Mouse (Mus musculus) left cerebral cortex, adult 18-20 months (tissue): ENCODE measurements at regions not wholly inside any gene's neighbourhood (a gene's known extent, or its start where the extent isn't known, plus 50 kb on each side); places are given as distances from the start of the nearest gene placed in this dataset.

Experiments used
- DNase-seq, 2 experiments: peaks; one replicate each; pipeline ENCODE4 v3.0.0; 2021 to 2022; ENCODE audit warnings: low spot score in 2 of 2, mixed read lengths in 1 of 2

DNA sequence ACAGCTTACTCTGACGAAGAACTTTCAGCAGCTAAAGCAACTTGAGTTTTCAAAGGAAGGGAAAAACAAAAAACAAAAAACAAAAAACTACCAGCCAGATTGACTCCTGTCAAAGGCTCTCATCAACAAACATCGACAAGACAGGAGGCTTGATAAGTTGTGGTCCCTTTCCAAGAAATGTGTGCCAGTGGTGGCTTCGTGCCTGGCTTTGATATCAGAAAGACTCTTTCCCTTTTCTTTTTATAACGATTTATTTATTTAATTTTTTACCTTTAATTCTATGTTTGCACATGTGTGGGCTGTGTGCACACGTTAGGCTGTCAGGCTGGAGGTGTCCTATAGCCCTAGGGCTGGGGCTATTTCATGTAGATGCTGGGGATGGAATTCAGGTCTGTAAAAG is 60.4 kb downstream of the Dact1 start:
- no peak for DNase-seq

DNA sequence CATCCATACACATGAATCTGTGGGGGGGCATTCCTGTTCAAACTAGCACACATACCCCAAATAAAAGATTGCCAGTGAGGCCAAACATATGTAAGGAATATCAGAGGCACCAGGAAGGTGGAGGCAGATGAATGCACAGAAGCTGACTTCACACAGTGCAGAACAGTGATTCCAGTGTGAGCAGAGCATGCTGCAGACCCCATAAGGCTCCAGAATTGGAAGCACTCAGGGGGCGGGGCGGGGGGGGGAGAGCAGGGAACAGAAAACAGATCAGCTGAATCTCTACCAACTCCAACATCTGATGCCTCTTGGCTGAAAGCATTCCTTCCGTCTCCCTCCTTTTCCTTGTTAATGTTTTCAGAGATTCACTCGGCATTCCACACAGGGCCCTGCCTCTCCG is 62.3 kb downstream of the Dact1 start:
- no peak for DNase-seq

DNA sequence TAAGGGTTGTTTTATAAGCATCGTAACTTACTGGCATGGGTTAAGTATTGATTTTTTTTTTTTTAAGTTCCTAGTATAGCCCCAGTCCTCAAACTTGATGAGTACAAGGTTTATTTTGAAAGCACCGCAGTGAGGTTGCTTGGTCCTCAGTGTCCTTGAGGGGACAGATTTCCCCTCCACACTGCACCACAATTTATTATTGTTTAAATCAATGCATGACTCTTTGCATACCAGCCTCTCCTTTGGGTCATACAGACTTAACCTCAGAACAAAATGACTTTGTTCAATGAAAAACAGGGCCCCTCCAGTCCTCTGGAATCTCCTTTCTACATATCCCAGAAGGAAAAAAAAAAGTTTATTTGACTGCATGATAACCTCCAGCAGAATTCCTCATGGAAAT is 63.9 kb downstream of the Dact1 start:
- no peak for DNase-seq

DNA sequence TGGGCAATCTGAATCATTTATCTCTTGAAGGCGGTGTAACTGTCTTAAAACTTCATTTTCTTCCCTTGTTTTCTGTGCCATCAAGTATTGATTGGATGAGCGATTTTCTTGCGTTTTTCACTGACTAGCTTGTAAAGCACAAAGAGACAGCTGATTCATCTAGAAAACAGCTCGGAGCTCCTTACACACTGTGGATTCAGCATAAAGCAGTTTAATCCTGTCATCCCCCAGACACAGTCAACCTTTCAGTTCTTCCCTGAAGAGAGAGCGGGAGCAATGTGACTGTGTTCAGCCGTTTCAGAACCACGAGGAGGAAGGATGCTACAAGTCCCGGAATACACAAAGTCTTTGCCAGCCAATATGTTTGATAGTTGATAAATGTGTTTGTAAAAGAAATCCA is 66.8 kb downstream of the Dact1 start:
- DNase-seq = no peak

DNA sequence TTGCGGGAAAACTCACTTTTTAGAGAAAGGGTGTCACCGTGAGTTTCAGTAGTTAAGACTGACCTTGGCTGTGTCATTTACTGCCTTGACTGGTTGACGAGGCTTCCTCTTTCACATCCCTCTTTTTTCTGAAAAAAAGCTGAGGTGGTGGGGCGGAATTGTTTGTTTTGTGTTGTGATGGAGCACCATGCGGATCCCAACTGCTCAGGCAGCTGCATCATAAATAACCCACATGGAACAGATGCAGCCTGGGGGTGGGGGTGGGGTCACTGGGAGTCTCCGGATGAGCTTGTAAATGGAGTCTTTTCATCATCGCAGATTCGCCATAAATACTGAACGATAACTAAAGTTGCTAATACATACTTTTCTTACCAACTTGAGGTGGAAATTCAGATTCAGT is 67.3 kb downstream of the Dact1 start:
- no peak for DNase-seq

DNA sequence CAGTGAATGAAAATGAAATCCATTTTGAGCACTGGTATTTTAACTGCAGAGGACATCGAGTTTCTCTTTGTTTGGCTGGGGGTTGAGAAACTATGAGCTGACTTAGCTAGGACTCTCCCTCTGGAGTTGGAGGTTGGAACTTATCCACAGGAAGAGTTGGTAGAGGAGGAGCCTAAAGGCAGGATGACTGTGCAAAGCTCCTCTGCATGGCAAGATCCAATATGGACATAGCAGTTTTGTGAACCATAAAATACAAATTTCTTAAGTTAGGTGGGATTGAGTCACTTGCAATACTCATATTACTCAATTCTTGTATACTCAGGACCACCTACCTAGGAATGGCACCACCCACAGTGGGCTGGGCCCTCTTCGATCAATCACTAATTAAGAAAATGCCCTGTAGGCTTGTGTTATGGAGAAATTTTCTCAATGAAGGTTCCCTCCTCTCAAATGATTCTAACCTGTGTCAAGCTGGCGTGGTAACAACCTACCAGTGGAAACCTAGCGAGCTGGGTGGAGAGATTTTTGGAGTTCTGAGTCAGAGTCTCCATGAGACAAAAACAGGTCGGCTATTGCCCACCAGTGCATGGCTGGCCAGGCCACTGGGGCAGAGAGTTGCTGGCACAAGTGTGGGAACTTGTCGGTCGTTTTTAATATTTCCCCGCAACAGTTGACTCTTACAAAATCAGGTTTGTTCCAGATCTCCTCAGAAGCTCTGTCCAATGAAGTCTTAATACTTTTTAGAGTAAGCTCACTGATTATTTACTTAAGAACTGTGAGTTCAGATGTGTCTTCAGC is 70.1 kb downstream of the Dact1 start:
- DNase-seq = no peak

DNA sequence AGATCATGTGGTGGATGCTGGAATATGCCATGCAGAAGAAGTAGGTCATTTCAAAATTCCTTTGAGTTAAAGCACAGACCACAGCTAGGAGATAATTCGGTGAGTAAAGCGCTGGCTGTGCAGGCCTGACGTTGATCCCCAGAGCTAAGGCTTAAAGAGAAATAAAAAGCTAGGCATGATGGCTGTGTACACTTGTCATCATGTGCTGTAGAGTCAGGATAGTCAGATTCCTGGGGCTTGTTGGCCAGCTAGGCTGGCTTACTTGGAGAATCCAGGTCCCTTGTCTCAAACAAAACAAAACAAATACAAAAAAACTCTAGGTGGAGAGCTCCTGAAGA is 70.7 kb downstream of the Dact1 start:
- no peak for DNase-seq

DNA sequence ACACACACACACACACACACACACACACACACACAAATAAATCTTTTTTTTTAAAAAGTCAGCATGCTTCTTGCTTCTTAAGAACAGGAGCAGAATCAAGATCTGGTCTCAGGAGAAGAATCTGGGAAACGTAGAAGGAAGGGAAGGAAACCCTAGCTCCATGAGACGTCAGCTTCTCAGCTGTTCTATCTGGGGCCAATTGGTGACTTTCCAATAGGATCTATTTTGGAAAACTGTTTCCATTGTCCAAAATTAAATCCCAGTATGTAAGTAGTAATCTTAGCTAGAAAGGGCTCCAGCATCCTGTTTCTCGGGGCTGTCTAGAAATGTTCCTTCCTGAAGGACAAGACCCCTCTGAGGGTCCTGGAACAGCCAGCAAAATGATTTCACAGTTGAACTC is 76.6 kb downstream of the Dact1 start:
- DNase-seq = no peak

DNA sequence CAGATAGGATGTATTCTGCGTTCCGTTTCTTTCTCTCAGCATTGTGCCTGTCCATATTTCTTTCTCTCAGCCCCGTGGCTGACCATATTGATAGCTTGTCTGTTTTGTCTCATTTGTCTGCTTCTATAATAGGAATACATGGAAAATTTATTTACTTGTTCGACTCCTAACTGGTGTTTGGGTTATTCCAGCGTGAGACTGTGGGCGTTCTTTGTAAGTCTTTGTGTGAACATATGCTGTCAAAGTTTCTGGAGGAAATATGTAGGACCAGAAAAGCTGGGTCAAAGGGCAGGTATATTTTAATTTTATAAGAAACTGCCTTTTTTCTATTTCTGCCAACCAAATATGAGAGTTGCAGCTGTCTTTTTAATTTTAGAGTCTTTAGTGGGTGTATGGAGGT is 81.8 kb downstream of the Dact1 start:
- DNase-seq = no peak

DNA sequence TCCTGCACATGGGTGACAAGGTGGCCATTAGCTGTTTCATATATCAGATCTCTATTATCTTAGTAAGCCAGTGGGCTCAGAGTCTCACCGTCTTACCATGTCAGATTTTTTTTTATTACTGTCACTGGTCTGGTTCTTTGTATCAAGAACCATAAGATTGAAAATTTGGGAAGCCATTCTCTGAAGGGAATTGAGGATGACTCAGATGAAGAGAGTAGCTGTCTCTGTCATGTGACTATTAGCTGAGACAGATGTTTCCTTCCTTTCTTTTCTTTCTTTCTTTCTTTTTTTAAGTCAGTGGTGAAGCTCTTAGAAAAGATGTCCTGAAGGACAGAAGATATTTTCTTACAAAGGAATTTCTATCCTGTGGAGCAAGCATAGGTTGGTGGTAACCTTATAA is 84.1 kb downstream of the Dact1 start:
- no peak for DNase-seq

DNA sequence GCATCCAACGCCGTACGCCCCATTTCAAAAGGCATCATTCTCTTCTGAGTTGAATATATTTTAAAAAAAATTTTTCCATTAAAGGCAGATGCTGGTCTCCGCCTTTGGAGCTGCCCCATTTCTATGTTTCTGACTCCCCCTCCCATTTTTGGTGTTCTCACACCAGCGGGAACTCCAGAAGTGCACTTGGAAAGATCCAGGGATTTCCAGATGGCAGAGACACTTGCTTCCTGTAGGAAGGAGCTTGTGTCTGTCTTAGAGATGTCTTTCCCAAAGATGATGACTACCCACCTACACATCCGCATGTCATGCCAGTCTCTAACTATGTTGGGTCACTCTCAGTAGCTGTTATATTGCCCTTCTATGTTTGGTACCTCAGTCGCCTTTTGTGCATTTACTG is 87.8 kb downstream of the Dact1 start:
- DNase-seq = no peak

DNA sequence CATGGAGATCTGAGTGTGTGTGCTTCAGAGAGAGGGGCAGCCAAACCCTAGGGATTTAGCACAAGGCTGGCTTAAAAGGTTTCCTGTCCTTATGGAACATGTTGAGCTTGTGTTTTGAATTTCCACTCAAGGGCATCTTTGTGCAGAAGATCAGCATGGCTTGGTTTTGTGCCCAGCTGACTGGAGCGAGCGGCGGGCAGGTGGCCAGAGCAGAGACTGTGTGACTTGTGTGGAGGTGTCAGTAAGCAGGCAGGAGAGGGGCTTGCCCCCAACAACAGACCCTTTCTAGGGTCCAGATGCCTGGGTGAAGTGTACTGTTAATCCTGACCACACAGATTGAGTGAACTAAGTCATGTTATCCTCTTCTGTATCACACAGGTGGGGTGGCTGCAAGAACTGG is 89.0 kb downstream of the Dact1 start:
- DNase-seq = no peak

DNA sequence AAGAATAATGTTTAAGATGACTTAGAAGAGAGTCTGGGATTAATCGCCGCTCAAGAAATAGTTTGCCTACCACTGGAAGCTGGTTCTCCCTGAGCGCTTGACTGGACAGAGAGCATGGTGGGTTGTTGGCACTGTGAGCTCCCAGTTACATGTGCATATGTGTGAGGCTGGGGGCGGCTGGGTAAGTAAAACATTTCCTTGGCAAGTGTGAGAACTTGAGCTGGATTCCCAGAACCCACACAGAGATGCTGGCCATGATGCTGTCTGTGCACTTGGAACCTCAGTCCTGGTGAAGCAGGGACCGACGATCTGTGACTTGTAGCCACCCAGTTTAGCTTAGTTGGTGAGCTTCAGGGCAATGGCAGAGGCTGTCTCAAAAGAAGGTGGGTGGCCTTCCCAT is 90.5 kb downstream of the Dact1 start:
- DNase-seq = no peak

DNA sequence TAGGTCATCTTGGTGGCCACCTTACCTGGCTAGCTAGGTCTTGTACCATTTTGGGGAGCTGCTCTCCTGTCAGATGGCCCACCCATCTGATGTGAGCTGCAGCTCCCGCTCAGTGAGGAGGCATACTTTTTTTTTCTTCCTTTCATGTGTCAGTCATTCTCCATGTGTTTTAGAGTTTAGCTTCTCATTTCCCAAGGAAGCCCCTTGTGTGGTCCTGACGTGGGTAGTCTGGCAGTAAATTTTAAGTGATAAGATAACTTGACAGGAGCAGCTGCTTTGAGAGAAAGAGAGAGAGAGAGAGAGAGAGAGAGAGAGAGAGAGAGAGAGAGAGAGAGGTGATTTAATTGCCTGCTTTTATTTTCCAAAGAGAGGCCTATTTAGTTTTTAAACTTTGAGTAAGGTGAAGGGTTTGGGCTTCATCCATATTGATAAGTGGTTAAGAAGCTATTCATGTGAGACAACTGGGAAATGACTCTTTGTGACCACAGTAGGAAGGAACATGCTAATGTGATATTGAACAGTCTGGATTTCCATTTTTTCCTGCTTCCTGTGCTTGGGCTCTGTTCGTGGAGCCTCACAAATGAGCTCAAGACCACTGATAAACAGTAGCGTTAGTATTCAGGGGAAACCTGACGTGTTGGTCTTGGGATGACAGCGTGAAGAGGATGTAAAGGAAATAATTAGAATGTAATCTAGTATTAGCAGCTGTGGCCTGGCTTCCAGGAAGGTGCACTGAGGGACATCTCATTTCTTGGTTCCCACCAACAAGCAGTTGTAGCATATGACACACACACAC is 92.1 kb downstream of the Dact1 start:
- no peak for DNase-seq

DNA sequence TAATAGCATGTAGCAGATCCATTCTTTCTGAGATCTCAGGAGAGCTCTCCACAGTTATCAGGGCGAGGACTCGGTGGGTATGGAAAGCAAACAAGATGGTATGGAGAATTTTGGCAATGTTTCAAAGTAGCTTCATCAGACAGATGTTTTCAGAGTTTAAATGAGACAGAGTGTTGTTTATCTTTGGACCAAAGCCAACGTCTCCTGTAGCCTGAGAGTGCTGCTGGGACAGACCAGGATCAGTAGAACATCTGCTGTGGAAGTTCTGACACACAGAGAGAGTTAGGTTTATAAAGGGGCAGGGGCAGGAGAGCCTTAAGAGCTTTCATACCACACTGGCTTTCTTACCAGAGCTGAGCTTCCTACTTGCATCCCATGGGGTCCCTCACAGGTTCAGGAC is 97.6 kb downstream of the Dact1 start:
- no peak for DNase-seq

DNA sequence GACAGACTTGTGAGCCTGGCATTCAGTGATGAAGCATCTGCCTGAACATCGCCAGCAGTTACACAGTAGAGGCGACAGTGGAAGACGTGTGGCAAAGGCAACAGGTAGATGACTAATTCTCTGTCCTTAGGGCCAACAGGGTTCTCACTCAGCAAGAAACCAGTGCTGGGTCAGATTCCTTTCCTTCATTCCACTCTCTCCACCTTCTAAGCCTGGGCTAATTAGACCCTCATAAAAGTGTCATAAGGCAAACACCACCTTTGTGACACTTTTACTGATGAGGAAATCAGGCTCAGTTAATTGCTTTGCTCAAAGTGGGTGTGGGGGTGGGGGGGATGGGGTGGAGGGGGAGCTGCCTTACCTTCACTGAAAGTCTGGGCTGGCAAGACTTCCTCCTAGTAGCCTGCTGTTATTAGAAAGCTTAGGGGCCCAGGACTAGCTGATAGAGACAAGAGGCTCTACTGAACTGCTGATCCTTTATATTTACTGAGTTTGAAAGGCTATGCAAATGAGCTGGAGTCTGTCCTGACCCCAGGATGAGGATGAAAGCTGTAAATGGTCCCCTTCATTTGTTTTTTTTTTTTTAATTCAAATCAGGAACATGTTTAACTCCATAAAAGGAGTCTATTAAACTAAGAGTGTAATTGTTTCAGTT is 98.8 kb downstream of the Dact1 start:
- DNase-seq = no peak

DNA sequence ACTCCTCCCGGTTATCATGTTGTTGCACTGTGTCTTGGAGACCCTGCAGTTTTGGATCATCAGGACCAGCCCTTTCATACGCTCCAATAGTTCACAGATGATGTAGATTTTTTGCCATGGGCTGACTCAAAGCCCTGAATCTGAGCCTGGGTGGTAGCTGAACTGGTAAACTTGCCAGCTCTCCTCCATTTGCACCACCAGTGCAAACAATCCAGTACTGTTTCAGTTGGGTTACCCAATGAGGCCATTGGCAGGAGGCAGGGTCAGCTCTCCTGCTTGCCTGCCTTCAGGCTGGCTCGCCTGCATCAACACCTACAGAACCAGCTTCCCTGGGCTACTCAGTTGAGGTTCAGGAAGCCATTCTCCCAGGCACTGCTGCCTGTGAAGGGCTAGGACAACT is 102.6 kb downstream of the Dact1 start:
- no peak for DNase-seq

DNA sequence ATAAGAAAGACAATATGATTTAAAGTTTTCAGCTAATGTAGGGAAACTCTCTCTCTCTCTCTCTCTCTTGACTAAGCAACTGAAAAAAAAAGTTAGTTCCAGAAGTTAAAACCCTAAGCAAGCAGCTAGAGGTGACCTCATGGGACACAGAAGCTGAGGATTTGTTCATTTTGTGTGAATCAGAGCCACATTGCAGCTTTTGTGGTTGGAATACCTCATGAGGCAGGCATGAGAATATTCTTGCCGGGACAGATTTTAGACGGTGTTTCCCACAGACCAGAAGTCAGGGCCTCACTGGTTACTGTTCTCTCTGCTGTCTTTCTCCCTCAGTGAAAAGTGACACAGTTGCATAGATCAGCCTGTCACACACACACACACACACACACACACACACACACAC is 107.3 kb downstream of the Dact1 start:
- DNase-seq = no peak

DNA sequence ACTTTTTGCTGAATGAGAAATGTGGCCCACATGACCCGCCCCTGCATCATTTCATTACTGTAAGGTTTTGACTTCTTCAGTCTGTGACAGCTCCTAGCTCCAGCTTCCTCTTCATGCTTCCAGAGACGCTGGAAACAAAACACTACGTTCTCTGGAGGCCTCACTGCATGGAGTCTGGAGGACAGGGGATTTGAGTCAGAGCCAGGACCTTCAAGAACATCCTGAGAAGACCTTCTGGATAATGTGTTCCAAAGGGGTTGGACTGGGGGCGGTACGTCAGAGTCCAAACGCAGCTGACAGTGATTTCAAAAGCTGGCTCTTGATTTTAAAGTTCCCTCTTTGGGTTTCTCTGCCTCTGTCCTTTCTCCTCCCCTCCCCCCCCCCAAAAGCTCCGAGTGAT is 108.5 kb downstream of the Dact1 start:
- no peak for DNase-seq

DNA sequence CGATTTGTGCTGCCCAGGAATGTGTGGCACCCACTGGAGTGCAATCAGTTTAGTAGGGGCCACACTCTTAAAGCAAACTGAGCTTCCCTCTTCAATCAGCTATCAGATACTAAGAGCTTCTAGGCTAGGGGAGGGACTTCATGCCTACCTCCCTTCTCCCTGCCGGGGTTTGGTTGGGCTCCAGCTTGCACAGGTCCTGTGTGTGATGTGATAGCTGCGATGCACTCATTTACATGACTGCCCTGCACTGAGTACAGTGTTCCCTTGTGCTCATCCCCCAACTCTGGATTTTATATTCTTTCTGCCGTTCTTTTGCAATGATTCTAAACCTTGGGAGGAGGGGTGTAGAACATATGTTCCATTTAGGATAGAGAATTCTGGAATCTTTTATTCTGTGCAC is 109.5 kb downstream of the Dact1 start:
- no peak for DNase-seq

DNA sequence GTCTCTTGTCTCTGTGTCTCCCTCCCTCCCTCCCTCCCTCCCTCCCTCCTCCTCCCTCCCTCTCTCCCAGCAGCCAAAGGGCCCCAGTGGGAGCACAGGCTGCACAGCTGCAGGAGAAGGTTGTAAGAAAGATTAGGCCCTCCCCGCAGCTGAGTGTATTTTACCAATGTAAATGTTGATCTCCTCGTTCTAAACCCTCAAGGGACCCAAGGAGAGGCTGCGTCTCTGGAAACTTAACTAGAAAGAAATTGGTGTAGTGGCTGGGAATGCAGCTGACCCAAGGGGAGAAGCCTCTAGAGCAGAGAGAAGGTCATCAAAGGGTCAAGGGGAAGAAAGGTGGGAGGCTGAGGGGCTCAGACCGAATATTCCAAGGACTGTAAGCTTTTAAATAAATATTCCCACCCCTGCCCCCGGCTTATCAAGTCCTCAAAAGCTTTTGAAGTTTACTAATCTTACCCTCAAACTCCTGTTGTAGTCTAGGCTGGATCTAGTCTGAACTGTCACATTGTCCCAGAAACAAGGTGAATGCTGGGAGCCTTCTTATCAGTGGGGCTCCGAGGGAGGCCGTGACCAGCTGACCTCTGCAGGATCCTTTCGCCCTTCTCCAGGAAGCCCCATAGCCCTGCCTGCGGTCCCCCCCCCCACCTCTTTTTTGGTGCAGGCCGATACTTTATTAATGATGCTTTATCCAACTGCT is 116.5 kb downstream of the Dact1 start:
- DNase-seq = no peak

DNA sequence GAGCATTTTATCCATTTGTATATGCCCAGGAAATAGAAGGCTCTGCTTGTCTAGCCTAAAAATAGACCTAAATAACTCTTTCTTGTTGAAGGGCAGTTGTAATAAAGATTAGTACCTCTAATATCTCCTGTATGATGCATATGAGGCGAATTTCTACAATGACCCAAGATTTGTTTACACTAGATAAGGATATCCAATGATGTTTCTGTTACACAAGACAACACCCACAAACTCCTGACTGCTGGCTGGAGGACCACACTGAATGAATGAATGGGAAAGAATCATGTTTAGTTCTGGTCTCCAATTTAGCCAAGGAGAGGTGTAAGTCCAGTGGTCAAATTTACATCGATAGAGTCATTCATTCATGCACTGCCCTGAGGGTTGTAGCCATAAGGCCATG is 118.3 kb downstream of the Dact1 start:
- no peak for DNase-seq
